Mouse (Mus musculus) right cerebral cortex, postnatal 10 days (tissue): ENCODE measurements around the gene Abca12.

ENCODE experiments used
- DNase-seq, 2 experiments: peaks; one replicate each; pipeline ENCODE4 v3.0.0; 2021; ENCODE audit warnings: low spot score in 2 of 2

Gene Abca12

DNA sequence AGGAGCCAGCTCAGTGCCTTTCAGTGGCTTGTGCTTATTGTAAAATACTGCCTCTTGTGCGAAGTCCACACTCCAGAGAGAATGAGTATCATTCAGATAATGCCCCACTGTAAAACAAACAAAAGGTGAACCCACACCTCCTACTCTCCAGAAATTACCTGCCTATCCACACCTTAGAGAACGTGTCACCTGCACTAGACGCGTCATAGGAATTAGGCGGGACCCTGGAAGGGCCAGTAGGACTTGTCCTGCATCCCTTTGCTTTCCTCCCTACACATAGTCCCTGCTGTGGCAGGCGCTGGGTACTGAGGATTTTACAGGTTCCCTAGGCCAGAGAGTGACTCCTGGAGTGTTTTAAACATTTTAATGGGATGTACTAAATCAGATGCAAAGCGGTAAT is at the start of gene Abca12:
Gene Abca12 (minus strand): TSS at position 101 of the 400 bp plus-strand sequence.
- DNase-seq, result no peak

GRCm38 (mm10) chr1:71457961-71458360 is 43.3 kb upstream of the Abca12 start:
- DNase-seq, result no peak

DNA sequence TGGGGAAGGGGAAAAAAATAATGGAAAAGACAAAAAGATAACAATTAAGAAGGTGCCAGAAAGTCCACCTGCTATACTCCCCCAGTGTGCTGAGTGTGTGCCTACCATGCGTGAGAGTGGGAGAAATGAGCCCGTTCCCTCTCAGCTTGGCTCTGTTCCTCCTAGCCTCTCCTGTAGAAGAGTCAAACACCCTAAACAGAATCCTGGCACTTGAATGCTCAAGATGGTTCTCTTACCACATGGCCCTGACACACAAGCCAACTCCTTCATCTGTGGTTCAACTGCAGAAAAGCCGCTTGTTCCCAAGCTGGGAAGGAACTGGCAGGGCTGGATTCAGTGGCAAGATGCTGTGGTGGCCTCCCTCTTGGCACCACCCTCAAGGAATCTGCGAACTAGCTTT is 32.7 kb upstream of the Abca12 start:
- peak in 1 of 2 experiments; percentile 21 for DNase-seq

DNA sequence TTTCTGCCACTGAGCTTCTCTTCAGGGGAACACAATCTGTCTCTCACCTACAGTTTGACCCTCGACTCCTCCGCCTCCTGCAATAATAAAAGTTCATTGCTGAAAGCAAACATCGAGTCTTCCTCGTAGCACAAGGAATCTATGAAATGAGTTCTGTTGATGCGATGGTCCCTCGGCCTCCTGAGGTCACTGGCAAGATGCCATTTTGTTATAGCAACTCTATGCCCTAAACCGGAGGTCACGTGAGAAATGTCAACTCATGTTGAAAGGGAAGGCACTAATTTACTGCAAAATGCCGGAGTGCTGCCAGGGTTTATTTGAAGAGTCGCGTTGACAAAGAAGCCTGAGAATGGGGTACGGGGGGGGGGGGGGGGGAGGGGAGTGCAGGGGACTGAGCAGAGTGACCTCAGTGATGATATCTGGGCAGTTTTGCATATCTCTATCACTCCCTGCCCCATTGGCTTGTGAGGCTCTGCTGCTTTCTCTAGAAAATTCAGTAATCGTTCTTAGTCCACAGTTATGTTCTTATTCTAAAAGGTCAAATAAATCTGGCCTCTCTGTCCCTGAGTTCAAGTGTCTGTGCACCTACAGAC is 7.1 kb upstream of the Abca12 start:
- no peak for DNase-seq

DNA sequence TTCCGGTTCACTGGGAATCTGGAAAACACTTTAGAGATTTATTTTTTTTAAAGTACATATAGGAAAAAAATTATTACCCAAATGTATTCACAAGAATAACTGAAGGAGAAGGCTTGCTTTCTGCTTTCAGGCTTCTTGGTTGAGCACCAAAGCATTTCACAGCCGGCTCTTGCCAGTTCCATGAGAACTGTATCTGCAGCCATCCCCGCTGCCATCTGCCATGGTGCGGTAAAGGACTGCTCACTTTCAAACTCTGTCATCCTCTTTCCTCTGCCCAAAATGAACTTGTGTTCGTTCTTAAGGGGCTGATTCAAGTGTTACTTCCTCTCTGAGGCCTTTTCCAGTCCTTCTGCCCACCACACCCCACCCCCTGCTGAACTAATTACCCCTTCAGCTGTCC is 3.8 kb upstream of the Abca12 start:
- DNase-seq, result peak; percentile 54 to 58

DNA sequence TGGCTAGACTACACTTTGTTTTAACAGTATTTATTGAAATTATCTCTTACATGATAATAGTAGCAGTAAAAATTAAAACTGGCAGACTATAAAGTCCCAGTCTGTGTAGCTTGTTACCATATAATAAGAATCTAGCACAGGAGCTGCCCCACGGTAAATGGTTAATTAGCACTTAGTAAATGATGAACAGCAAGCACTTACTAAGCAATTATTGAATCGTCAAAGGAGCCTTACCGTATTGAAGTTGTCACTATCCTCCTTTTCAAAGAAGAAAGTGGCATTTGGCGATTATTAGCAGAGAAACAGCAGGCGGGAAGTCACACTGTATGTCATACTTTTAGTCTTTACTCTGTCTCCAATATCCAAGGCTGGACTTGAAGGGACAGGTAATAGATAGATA is 3.2 kb upstream of the Abca12 start:
- DNase-seq, result no peak

DNA sequence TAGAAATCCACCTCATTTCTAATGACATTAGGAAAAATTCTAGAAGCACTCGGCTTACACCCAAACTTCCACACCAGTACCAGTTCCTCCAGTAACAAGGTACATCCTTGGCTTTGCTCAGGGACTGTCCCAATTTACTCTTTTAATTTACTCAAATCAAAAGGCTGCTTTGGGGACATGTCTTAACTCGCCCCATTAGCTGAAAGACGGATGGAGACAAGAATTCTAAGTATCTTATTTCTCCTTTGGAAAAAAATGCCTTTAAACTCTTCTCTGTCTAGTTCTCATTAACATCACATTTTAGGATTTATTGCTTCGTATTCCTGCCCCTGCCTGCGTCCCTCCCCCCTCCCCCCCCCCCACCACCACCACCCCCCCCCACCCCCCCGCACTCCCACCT is 626 bp downstream of the Abca12 start:
- no peak for DNase-seq

DNA sequence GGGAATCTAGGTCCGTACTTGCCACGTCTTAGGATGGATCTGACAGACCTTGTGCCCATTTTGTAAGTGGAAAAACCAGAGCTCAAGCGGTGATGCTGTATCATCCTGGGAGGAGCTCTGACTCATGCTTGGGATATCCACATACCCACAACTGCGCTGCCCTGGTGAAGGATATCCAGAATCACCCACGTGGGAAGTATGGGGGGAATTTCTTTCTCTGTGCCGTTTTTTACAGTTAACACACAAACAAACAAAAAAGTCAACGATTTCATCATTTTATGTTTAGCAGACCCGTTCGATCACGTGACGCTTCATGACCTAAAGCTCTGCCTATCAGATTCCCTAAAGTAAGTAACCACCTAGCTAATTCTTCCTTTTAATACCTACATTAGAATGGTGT is 1.6 kb downstream of the Abca12 start:
- DNase-seq, result no peak

DNA sequence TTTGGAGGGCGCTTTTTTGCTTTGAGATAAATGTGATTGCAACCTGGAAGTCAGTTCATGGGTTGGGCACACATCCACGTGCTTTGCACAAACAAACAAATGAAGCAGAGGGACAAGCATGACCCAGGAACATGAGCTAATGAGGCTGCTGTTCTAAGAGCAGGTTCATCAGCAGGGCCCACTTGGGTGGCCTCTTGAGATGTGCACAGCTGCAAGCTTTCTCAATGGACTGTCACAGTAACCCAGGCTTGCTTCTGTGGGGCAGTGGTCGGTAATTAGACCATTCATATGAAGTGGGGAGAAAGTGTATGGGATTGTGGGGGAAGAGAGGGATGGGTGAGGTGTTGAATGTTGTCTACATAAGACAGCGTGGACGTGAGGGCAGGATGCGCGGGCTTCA is 7.0 kb downstream of the Abca12 start:
- no peak for DNase-seq

DNA sequence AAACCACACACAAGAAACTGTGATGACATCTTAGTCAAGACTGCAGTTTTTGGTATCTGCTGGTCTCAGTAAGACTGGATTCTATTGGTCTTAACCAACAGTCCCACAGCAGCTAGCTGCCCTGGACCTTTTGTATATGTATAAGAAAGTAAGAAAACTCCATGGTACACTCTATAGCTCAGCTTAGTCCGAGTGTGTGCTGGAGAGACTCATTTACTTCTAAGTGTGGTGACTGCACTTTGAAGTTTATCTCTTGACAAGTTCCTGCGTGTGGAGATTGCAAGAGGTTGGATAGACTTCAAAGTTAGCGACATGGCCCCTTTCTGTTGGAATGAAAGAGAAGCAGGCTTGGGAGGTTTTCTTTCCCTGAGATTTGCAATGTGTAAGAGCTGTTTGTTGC is 17.1 kb downstream of the Abca12 start:
- no peak for DNase-seq

DNA sequence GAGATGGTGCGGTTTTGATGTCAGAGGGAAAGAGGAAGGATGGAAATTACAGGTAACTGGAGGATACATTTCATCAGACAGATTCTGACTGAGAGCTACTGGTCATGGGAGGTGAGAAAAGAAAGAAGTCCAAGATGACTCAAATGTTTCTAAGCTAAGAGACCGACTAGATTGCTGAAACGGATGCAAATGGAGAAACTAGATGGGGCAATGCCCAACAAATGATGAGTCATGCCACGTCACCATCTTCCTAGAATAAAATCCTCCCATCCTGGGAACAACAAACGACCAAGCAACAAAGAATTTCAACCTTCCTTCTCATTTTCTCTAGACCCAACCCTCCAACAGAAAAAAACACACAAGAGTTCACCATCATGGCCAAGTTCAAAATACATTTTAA is 18.6 kb downstream of the Abca12 start:
- no peak for DNase-seq

GRCm38 (mm10) chr1:71394177-71394576 is 20.5 kb downstream of the Abca12 start:
- no peak for DNase-seq

GRCm38 (mm10) chr1:71393489-71393888 is 21.2 kb downstream of the Abca12 start:
- DNase-seq, result no peak

- DNase-seq, result no peak
Measured at GRCm38 (mm10) chr1:71392463-71392862, 22.2 kb downstream of the Abca12 start.

GRCm38 (mm10) chr1:71386593-71386992 is 28.1 kb downstream of the Abca12 start:
- DNase-seq, result no peak

DNA sequence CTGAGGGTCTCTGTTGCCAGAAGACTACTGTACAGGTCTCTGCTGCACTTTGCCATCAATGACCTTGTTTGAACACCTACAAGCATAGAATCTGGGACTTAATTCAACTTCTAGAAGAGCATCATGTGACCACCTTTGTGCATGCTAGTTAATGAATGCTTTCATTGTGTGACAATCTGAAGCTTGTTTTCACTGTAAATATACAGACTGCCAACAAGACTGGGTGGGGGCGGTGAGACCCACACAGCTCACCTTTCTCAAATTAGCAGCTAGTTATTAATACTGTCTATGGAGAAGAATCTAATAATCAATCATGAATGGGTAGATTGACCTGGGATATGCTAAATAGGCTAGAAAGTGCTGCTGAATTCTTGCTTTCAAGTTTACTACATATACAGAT is 30.6 kb downstream of the Abca12 start:
- no peak for DNase-seq

DNA sequence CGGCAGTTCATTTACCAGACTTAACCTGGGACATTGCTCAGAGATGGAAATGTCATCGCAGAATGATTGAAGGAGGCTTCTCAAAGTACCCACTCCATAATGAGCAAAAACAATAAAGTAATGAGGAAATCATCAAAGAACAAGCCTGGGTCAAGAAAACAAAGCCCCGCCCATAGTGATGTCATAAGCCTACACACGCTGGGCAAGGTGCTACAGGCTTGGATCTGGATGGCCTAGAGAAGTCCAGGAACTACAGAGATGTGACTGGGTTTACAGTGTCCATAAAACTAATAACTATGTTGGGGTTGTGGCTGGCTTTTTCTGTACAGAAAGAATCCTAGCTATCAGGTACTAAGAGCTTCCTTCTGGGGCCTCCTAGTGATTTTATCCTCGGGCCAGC is 41.6 kb downstream of the Abca12 start:
- DNase-seq, result no peak

DNA sequence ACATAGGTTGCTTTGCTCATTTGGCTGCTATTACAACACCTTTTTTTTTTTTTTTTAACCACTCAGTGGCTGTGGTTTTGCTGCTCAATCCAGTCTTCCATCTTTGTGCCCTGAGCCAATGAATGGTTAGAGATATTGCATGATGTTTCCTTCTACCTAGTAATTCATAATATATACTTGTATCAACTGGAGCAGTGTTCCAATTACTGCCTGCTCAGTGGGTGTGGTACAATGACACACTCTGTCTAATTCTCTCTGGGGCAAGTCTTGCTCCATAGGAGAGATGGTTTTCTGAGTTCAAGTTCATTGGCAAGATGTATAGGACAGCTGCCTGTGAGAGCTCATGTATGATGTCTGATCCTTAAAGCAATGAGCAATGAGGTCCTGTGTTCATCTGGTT is 44.4 kb downstream of the Abca12 start:
- DNase-seq, result no peak

- no peak for DNase-seq
Measured at GRCm38 (mm10) chr1:71367770-71368169, 46.9 kb downstream of the Abca12 start.

GRCm38 (mm10) chr1:71342861-71343554 is 71.7 kb downstream of the Abca12 start:
- DNase-seq, result no peak

DNA sequence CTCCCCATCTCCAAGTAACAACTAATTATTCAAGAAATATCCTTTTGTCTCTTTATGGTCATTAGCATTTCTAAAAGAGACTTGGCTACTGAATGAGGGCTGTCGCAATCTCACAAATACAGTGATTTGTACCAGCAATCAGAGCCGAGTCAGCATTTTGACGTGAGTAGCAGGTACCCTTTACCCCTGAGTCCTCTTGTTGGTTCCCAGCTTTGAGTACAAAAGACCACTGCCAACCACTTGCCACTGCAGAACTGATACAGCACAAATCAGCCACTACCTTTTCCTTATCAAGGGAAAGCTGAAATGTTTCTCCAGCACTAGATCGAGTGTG is 72.5 kb downstream of the Abca12 start:
- DNase-seq, result no peak

DNA sequence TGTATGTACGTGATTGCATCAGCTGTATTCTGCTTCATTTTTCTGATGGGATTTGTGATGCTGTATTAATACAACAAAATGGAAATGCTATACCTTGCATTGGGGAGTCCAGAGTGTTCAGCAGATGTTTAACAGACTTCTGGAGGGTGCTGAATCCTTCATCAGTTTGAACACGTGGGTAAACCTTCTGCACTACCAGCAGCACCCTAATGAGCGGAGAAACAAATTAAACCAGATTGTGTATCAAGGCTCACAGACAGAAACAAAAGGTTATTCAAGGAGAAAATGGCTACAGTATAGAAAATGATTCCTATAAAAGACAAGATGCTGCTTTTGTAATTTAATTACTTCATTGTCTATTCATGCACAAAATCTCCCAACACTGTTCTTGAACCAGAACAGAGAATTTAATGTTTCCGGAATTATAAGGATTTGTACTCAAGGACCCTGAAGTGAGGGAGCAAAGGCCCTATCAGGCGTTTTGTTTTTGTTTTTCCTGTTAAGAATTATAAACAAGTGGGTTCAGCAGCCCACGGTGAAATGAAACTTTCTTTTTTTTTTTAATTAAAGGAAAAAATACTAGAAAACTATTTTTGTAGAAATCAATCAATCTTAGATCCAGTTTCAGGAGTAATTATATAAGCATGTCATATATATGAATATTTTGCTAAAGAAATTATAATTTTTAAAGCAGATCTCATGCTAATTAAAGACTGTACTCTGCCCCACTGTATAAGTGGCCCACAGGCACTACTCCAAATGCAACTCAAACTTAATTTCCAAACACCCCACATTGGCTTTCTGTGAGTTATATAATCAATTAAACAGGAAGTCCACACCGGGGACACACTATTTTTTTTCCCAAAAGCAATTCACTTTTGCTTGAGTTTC is 73.1 kb downstream of the Abca12 start:
- DNase-seq, result no peak
